Mouse (Mus musculus): ENCODE measurements around the gene Glis1.

Gene Glis1

DNA sequence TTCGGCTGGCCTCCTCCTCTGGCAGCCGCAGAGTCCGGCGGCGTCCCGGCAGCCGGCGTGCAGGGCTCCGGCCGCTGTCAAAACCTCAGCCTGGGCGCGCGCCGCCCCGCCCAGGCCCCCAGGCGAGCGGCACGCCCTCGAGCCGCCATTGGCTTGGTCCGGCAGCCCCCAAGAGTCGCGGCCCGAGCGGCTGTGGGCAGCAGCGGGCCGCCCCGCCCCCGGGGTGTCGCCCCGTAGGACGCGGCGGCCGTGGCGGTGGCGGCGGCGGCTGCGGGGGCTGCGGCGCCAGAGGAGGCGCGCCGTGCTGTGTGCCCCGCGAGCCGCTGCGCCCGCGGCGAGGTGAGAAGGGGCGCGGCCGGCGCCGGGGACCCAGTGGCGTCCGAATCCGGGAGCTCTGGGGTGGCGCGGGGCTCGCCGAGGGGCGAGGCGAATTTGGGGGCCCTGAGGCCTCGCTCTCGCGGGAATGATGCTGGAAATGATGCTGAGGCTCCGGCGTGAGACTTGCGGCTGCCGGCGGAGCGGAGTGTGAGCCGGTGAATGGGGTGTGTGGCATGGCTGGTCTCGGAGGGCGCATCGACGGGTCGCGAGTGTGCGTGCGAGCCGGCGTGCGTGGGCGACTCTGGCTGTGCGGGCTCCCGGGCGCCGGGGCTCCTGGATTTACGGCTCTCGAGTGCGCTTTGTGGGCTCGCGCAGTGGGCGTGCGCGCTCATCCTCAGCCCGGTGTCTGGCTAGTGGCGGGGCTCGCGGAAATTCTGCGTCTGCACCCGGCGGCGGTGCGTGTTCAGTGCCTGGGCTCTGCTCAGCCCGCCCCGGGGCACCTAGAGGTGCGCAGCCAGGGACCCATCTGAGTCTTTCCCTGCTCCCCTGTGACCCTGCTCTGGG is at the start of gene Glis1:
TSS of gene Glis1 (plus strand) at position 236 of the 882 bp plus-strand sequence.
- DNase-seq (ENCODE audit: low read depth, low spot score): peak; percentile 10

DNA sequence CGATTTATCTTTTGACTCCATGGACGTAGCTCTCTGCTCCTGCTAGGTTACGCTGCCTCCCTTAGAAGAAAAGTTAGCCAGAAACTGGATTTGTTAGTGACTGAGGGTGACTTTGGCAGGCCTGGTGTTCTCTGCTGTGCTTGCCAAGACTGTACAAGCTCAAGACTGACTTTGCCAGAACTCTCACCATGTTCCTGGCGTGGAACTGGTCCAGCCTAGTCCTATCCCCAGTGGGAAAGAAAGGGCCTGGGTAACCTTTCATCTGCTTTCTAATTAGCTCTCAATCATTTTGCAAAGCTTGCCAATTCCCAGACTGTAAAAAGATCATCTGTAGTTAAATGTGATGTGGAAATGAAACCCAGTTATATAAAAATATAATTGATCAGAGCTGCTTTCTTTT is 47.4 kb upstream of the Glis1 start:
- no peak for DNase-seq (ENCODE audit: low read depth, low spot score)

DNA sequence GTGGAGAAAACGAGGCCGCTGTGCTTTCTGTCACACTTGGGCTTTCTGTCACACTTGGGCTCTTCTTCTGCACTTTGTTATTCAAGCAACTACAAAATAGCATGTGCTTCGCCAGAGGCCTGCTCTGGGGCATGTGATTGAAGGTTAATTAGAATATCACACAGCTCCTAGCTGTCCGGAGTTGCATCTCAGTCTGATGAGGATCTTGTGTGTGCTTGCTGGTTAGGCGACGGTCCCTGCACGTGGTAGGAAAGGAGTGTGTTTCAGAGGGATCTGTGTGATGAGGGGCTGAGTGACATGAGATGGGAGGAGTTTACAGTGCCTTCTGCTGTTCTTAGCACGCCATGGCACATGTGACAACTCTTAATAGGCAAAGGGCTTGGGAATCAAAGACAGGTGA is 46.9 kb upstream of the Glis1 start:
- DNase-seq (ENCODE audit: low read depth, low spot score): no peak

DNA sequence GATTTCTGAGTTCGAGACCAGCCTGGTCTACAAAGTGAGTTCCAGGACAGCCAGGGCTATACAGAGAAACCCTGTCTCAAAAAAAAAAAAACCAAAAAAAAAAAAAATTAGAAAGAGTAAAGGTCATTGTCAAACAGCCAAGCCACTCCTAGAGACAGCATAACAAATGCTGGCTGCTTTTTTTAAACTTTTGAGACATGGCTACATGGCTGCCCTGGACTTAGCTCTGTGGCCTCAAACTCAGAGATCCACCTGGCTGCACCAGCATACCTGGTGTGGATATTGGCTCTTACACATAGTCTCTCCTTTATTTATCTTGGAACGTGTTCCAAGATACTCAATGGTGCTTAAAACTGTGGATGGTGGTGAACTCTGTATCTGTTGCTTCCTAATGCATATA is 46.1 kb upstream of the Glis1 start:
- no peak for DNase-seq (ENCODE audit: low read depth, low spot score)

DNA sequence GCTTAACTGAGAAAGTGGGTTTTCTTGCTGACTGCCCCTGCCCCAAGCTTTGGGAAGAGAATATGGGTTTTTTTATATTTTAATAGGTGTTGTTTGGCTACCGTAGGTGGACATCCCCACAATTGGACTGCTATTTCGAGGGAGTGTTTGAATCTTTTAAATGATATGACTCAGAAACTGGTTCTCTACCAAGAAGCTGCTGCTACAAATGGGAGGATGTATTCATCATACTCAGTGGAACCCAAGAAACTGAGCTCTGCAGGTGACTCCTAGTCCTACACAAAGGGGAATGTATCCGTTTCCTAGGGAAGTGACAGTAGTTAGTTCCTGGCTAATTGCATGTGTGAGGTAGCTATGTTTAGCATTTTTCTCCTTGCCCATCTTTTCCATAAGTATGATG is 45.0 kb upstream of the Glis1 start:
- DNase-seq (ENCODE audit: low read depth, low spot score): no peak

DNA sequence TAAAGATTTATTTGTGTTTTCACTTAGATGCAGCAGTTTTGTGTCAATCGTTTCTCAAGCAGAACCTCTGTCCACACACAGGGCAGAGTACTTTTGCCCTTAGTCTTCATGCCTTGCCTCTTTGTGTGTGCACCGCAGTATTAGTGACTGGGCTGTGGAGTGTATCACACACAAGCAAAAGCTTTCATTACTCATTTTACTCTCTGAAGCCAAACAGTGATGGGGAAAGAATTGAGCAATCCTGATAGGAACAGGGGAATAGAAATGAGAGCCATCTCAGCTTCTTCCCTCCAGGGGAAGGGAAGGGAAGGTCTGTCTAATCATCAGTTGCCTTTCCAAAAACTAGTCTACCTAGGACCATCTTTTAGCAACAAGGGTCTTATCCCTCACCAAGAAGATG is 40.6 kb upstream of the Glis1 start:
- no peak for DNase-seq (ENCODE audit: low read depth, low spot score)

DNA sequence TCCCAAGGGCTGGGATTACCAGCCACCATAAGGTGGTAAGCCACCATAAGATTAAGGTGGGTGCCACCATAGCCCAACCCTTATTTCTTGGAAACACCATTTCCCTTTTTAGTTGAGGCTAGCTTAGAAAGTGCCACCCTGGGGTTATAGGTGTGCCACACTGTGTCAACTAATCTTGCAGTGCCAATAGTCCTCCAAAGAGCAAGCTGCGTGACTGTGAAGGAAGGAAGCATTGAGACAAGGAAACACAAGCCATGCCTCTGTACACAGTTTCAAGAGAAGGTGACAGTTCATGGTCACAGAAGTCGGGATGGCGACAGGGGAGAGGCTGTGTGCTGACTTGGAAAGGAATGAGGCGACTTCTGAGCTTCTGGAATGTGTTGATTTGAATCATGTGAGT is 14.2 kb upstream of the Glis1 start:
- no peak for DNase-seq (ENCODE audit: low read depth, low spot score)

DNA sequence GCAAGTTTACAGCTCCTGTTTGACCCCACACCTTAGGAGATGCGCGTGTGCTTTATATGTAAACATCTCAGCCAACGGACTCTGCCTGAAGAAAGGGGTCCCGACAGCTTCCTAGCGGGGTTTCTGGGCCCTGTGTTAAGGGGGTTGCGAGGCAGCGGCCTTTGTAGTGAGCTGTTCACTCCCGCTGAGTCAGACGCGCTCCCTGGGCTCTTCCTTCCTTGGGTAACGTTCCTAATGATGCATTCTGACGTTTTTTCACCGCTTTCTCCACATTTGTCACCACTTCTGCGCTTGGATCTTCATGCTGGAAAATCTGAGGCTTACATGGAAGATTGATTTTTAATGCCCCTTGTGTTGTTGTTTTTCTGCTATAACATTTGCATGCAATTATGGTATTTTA is 12.7 kb upstream of the Glis1 start:
- no peak for DNase-seq (ENCODE audit: low read depth, low spot score)

DNA sequence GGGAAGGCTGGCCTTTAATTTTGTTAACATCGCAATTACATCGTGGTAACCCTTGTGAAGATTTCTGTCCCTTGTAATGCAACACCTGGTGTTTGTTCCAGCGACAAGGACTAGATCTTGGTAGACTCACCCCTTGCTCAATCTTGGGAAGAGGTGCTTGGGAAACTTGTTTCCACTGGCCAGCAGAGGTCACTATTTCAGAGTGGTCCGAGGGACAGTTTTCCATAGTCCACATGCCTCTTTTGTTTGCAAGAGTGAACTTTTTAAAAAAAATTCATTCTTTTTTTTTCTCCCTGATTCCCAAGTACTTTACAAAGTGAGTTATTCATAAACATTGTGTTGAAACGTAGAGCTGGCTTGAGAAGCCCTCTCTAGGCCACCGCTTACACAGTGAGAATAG is 12.2 kb upstream of the Glis1 start:
- DNase-seq (ENCODE audit: low read depth, low spot score): no peak

DNA sequence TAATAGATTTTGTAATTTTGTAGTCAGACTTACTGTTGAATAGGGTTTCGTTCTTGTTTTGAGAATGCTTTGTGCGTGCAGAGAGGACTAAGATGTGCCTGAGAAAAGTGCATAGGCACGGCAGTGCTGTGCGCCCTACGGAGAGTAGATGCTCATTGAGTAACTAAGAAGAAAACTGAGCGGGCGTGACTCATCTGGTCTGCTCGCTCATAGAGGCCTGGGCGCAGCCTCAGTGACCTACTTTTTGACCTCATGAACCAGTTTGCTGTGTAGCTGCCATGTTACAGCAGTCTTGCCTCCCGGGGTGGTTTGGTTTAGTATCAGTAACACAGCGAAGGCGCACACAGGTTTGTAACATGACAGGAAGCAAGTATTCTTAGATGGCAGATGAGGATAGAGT is 8.8 kb upstream of the Glis1 start:
- no peak for DNase-seq (ENCODE audit: low read depth, low spot score)

DNA sequence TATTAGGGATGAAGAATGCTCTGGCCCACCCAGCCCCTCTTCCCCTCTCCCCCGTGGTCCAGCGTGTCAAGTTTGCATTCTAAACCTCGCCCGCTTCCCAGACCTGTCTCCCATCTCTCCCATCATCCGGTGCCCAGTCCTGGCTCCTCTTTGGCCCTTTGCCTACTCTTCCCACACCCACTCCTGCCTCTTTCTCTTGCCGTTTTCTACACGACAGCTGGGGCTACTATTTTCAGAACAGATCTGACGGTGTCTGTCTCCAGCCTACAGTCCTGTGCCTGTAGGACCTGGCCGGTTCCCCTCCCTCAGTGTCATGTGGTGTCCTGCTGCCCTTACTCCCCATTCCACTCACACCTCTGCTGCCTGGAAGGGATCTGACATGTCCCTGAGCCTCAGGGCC is 7.8 kb upstream of the Glis1 start:
- DNase-seq (ENCODE audit: low read depth, low spot score): no peak

DNA sequence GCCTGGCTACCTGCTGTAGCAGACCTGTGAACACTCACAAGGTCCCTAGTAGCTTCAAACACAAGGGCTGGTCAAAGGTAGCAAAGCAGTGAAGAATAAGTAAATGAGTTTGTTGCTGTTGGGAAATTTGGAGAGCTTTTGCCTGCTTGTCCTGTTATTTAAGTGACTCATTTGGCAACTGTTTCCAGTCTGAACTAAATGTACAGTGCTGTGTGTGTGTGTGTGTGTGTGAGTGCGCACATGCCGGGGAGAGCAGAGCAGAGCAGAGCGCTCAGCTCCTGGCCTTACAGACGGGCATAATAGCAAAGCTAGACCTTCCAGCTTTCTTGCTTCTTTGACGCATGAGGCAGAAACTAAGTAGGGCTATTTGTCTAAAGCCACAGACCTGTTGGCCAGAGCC is 1.7 kb upstream of the Glis1 start:
- DNase-seq (ENCODE audit: low read depth, low spot score): no peak

DNA sequence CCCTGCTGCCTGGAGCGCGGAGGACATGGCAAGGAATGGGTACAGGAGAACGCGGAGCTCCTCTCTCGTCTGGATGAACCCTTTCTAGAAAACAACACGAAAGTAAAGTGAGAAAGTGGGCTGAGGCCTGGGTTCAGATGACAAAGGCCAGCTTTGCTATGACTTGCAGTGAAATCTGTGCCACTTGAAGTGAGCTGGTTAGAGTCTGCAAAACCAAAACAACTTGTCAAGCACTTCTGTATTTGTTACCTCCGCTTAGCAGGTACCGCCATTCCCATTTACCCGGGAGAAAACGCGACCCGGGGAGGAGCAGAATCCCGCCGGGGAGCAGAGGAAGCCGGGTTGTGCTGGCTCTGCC is 414 bp upstream of the Glis1 start:
- DNase-seq (ENCODE audit: low read depth, low spot score): no peak

DNA sequence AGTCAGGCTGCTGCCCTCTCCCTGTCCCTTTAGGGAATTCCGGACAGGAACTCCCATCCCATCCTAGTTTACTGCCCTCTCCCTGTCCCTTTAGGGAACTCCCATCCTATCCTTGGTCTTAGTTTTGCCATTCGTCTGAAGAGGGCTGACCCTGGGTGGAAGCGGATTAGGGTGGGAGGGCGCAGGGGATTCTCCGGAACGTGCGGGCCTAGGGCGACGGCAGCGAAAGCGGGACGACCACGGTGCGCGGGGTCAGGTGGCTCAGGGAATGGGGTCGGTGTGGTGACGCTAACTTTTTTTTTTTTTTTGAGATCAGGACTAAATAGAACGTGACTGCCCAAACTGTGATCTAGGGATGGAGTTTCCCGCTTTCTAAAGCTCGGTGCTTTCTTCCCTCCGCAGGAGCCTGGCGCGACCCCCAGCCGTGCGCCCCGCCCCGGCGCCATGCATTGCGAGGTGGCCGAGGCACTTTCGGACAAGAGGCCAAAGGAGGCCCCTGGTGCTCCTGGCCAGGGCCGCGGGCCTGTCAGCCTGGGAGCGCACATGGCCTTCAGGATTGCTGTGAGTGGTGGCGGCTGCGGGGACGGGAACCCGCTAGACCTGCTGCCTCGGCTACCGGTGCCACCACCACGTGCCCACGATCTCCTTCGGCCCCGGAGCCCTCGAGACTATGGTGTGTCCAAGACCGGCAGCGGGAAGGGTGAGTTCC is 1.0 kb downstream of the Glis1 start:
- no peak for DNase-seq (ENCODE audit: low read depth, low spot score)

DNA sequence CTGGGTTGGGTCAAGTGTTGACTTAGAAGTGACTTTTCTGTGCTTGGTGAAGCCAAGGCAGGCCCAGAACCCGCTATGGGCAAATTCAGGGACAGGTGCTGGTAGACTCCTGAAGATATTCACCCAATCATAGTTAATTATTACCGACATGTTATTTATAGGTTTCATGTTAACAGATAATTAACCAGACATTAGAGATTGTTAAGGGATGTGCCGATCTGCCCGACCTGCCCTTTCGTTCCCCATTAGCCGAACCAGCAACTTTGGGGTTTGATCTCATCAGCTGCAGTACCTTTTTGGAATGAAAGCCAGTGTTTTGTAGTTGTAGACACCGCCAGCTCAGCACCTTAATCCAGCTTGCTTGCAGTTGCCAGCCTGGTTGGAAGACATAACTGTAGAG is 2.1 kb downstream of the Glis1 start:
- no peak for DNase-seq (ENCODE audit: low read depth, low spot score)

DNA sequence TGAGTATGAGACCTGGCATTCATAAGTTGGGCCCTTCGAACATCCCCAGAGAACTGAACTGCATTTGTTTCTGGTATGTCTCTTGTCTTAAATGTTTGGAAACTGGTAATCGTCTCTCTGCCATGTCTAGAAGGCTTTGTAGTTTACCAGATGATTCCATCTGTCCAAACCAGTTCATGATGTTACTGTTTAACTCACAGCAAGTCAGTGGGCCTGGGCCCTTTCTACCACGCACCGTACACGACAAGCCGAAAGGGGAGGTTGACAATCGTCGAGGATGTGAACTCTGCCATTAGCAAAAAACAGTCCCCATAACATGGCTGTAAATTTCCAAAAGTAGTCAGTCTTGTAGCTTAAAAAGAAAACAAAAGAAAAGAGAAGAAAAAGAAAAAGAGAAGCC is 4.3 kb downstream of the Glis1 start:
- no peak for DNase-seq (ENCODE audit: low read depth, low spot score)

DNA sequence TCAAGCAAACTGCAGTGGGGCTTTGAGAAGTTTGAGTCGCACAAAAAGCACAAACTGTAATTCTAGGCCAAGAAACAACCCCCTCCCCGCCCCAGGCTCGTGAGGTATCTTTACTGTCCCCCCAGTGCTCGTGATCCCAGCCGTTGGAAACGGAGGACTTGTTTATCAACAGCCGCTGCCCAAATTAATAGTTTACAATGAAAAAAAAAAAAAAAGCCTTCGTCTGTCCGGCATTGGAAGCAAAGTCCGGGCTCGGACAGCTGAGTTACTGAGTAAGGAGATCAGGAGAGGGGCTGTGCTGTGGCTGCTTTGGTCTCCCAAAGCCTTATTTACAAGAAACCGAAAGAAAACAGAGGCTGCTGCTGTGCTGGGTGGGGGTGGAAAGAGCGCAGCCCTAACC is 5.9 kb downstream of the Glis1 start:
- no peak for DNase-seq (ENCODE audit: low read depth, low spot score)

DNA sequence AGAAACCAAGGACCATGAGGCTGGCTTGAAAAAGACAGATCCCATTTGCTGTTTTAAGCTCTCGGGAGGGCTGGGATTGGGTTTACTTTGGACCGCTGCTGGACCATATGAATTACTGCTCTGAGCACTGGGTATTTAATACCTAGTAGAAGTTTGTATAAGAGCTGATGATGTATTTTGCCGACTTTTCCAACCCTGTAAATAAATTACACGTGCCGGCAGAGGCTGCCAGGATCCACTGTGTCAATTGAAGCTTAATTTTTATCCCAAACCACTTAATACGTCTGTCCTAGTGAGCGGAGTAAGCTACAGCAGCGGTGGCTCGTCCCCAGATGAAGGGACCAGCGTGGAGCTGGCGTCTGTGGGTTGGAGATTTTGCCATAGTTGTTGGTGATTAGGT is 7.9 kb downstream of the Glis1 start:
- no peak for DNase-seq (ENCODE audit: low read depth, low spot score)

DNA sequence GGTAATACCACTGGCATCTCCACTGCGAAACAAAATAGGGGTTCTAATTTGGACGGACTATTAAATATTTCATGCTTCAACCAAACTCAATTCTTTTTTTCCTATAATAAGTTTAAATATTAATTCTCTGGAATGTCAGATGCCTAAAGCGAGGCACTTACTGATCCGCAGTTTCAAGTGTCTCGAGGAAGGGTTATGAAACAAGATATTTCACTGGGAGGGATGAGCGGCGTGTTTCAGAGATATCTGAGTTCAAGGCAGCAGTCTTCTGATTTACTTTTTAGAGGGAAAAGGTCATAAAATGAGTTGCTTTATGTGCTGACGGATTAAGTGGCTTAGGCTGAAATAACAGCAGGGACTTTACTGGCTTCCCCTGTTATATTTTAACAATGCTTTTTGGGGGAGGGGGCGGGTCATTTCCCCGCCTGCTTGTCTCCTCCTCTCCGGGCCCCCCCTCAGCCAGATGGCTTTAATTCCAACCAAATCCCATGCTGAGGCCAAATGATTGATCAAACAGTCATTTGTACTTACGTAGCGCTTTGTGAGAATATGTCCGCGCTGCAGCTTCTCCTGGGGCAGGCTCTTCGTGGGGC is 8.6 kb downstream of the Glis1 start:
- no peak for DNase-seq (ENCODE audit: low read depth, low spot score)

DNA sequence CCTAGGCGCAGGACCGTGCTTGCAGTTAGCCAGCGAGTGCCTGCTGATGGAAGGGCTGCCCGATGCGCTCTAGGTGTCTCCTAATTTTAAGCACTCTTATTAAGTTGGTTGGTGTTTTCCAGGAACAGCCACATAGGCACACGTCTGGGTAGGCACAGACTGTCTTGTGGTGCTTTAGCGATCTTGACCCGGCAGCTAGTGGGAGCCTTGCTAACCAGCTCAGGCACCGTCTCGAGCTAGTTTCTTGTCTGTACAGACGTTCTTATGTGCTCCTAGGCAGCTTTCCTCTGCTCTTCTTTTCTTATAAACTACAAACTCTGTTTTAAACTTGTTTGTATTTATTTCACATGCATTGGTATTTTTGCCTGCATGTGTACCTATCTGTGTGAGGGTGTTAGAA is 9.2 kb downstream of the Glis1 start:
- no peak for DNase-seq (ENCODE audit: low read depth, low spot score)

DNA sequence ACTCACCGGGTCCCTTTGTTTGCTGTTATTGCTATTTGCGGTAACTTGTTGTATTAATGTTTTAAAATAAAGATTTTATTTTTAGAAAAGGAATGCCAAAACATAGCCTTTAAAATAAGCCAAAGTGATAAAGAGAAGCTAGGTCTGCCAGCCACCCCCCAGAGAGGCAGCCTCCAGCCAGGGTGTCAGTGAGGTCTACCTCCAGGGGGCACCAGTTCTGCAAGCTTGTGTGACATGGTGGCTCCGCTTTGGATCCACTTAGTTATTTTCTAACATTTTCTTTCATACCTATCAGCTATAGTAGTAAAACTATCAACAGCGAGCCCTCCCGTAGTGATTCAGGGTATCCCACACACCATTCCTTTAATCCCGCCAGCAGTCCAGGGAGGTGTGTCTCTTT is 14.1 kb downstream of the Glis1 start:
- no peak for DNase-seq (ENCODE audit: low read depth, low spot score)

DNA sequence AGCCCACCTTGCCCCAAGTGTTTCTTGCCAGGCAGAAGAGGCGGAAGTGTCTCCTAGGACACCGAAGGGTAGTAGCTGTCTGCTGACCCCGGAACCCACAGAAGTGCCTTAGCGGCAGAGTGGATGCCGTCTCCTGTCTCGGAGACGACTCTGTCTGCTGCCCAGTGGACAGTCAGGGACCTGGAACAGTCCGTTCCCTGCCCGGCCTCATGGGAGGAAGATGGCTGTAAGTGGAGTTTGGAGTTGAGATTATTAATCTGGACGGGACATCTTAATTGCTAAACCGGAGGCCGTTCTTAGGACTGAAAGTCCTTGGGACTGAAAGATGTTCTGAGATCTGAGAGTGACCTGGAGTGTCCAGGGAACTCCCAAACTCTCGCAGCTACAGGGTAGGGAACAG is 15.1 kb downstream of the Glis1 start:
- no peak for DNase-seq (ENCODE audit: low read depth, low spot score)
